In the genomic region with DNA sequence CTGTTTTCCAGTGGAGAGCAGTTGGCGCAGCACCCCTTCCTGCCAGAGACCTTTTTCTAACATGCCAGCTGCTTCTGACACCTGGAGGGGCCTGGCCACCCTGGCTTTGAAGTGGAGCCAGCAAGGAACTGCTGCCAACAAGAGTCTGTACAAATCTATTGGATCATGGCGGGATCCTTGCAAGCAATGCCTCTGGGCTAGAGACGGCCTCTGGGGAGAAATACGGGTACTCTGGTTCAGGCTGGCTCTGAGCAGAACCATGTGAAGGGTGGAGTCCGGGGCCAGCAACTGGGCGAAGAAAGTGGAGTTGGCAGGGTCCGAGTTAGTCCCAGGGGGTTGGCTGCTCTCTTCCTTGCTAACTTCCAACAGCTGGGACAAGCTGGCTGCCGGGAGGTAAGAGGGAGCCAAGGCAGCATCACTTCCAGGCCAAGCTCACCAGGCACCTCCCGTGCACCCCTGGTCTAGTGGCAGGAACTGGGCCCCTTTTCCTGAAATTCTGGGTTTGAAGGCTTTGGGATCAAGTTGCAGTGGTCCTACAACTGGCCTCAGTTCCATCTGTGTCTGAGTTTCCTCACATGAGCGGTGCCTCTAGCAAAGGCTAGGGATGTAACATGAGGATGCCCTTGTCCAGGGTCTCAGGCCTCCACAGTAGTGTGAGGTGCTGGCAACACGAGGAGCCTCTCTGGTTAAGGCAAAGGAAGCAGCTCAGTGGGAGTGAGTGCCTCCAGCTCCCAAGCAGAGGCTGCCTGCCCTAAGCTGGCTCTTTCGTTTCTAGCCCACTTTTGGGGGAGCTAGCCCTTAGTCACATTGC, we compare ENCODE assay signal across 9 mouse cellular contexts. TPM values are rescaled to one million over a fixed set of nuclear protein-coding genes. Genes with fewer than 3 reads are reported as not detected.
A peak's percentile ranks its signal among the peaks of the same experiment; 100 is the strongest.
DNase-seq lines count a peak whose midpoint lies in the region; ATAC-seq and TF ChIP-seq lines count a peak whose summit lies in the region.
"Had no signal": no experiment of that assay in that cellular context is flagged by ENCODE, and none has a peak within 500 bp of the region (broad histone marks: within the 10 kb centered on the region; RNA-seq: fewer than 3 reads in every experiment).

No protein-coding gene starts in this region.

- H3K9me3 ChIP-seq in kidney, embryonic 14.5 days (ENCODE audit: control insufficient read depth, low read length): no peaks in the 10 kb centered on the region
- H3K9me3 ChIP-seq in forebrain, embryonic 15.5 days: no peaks in the 10 kb centered on the region
- no peaks in the 10 kb centered on the region for H3K9me3 ChIP-seq in lung, embryonic 16.5 days (ENCODE audit: control insufficient read depth, low read length)

- no peak for TF ChIP-seq CTCF in kidney, adult 2 months (conservative IDR thresholded peaks at IDR 0.05; ENCODE audit: insufficient read depth, insufficient read length, low read depth, low read length)

- no peak overlapping the region for H3K4me3 ChIP-seq in kidney, adult 2 months (ENCODE audit: insufficient read depth, low read depth, low read length)
- no peak overlapping the region for H3K4me3 ChIP-seq in kidney, embryonic 14.5 days (ENCODE audit: low read length)
- no peak overlapping the region for H3K4me3 ChIP-seq in forebrain, embryonic 15.5 days
- no peak overlapping the region for H3K4me3 ChIP-seq in lung, embryonic 16.5 days (ENCODE audit: low read length)

- H3K27ac ChIP-seq in kidney, adult 2 months (ENCODE audit: insufficient read depth, low read depth, low read length): no peak overlapping the region
- no peak overlapping the region for H3K27ac ChIP-seq in kidney, embryonic 14.5 days (ENCODE audit: low read depth, low read length)
- H3K27ac ChIP-seq in forebrain, embryonic 15.5 days (replicated peaks): peak overlapping the region; percentile 55; the same call in 1 of the 2 replicates
- H3K27ac ChIP-seq in lung, embryonic 16.5 days (ENCODE audit: low read length): peak overlapping the region; percentile 80
- H3K27ac ChIP-seq: liver, embryonic 14.5 days had no signal

- no peak overlapping the region for H3K9ac ChIP-seq in kidney, embryonic 14.5 days (ENCODE audit: low read depth, low read length)
- no peak overlapping the region for H3K9ac ChIP-seq in forebrain, embryonic 15.5 days (replicated peaks)
- 0 out of 2 replicates have a peak overlapping the region, but pooled peaks have one; percentile 19 for H3K9ac ChIP-seq in lung, embryonic 16.5 days (ENCODE audit: low read length)
- H3K9ac ChIP-seq: liver, embryonic 14.5 days had no signal

- no peak for ATAC-seq in kidney, embryonic 14.5 days (ENCODE audit: low FRiP score, low TSS enrichment)
- ATAC-seq in forebrain, embryonic 15.5 days (replicated peaks): peak; percentile 29; the same call in 1 of the 2 replicates
- peak; percentile 72 for ATAC-seq in lung, embryonic 16.5 days (ENCODE audit: low read depth)
- ATAC-seq in monocyte, adult 5-6 weeks (replicated peaks; ENCODE audit: insufficient number of reproducible peaks, low FRiP score, low TSS enrichment, poor library complexity, severe bottlenecking): no peak

- DNase-seq in kidney, adult 2 months: peak; percentile 17
- DNase-seq in adrenal gland, adult 8-10 months: peak; percentile 49
- DNase-seq in thymus, postnatal 36 days: no peak
- no peak for DNase-seq in spleen, postnatal 14 days (ENCODE audit: low spot score in 2 of 2)

- no peaks in the 10 kb centered on the region for H3K36me3 ChIP-seq in kidney, adult 2 months (ENCODE audit: control insufficient read depth, insufficient read depth, low read length)
- no peaks in the 10 kb centered on the region for H3K36me3 ChIP-seq in kidney, embryonic 14.5 days (ENCODE audit: control insufficient read depth, insufficient read depth, low read length)
- H3K36me3 ChIP-seq in forebrain, embryonic 15.5 days: no peaks in the 10 kb centered on the region
- no peaks in the 10 kb centered on the region for H3K36me3 ChIP-seq in lung, embryonic 16.5 days (ENCODE audit: control insufficient read depth, insufficient read depth, low read length)

- no peaks in the 10 kb centered on the region for H3K27me3 ChIP-seq in kidney, adult 2 months (replicated peaks; ENCODE audit: control insufficient read depth, insufficient read depth, low read length)
- H3K27me3 ChIP-seq in kidney, embryonic 14.5 days (ENCODE audit: control insufficient read depth, insufficient read depth, low read length): no peaks in the 10 kb centered on the region
- H3K27me3 ChIP-seq in forebrain, embryonic 15.5 days: no peaks in the 10 kb centered on the region
- H3K27me3 ChIP-seq in lung, embryonic 16.5 days (ENCODE audit: control insufficient read depth, insufficient read depth, low read depth, low read length): no peaks in the 10 kb centered on the region

- H3K4me2 ChIP-seq in kidney, embryonic 14.5 days (replicated peaks; ENCODE audit: low read depth, low read length): no peak overlapping the region
- H3K4me2 ChIP-seq in forebrain, embryonic 15.5 days (replicated peaks): no peak overlapping the region
- no peak overlapping the region for H3K4me2 ChIP-seq in lung, embryonic 16.5 days (ENCODE audit: low read depth, low read length)

- no peak for TF ChIP-seq POLR2A in kidney, adult 2 months (IDR thresholded peaks at IDR 0.05; ENCODE audit: low read depth, low read length)

- WGBS in kidney, adult 2 months: 57% methylated on average over 12 of the region's 12 CpGs
- 63% methylated on average over 12 of the region's 12 CpGs for WGBS in kidney, embryonic 14.5 days
- WGBS in forebrain, embryonic 15.5 days: 56% methylated on average over 12 of the region's 12 CpGs
- WGBS in lung, embryonic 16.5 days: 49% methylated on average over 12 of the region's 12 CpGs

- H3K4me1 ChIP-seq in kidney, adult 2 months (ENCODE audit: control insufficient read depth, insufficient read depth, low read length): no peaks in the 10 kb centered on the region
- no peaks in the 10 kb centered on the region for H3K4me1 ChIP-seq in kidney, embryonic 14.5 days (ENCODE audit: control insufficient read depth, insufficient read depth, low read length)
- H3K4me1 ChIP-seq in forebrain, embryonic 15.5 days: peaks cover 11% of the 10 kb centered on the region
- H3K4me1 ChIP-seq in lung, embryonic 16.5 days (replicated peaks; ENCODE audit: control insufficient read depth, insufficient read depth, low read length): peaks cover 13% of the 10 kb centered on the region

RNA-seq across cellular contexts. Expression of a gene that starts 26.6 kb away (rescaled TPM):
- polyA plus RNA-seq in kidney, adult 2 months (2012; rRNA removed): 32.7 and 38.4 TPM in 2 replicates
- polyA plus RNA-seq in kidney, embryonic 14.5 days (2014; fragmentation: Nextera tagmentation; extraction: Ambion mirVana): 58.6 and 81.6 TPM in 2 replicates
- 100 to 1,000 TPM in 3 of 4 experiments, 10 to 100 TPM in 1; 99.8 to 126 (median 112) TPM for total RNA-seq in adrenal gland, adult 8-10 months (2022)
- polyA plus RNA-seq in forebrain, embryonic 15.5 days (2015; fragmentation: Nextera tagmentation; extraction: Ambion mirVana): 78.0 and 79.0 TPM in 2 replicates
- polyA plus RNA-seq in lung, embryonic 16.5 days (2015; fragmentation: Nextera tagmentation; extraction: Ambion mirVana): 86.0 and 89.8 TPM in 2 replicates
- total RNA-seq in monocyte, adult 5-6 weeks (2017): 34.0 to 45.8 TPM (median 35.3 TPM) in 3 replicates

RNA-seq across cellular contexts. Expression of a gene that starts 35.6 kb away (rescaled TPM):
- 30.2 and 33.3 TPM in 2 replicates for polyA plus RNA-seq in kidney, adult 2 months (2012; rRNA removed)
- 24.3 and 32.8 TPM in 2 replicates for polyA plus RNA-seq in kidney, embryonic 14.5 days (2014; fragmentation: Nextera tagmentation; extraction: Ambion mirVana)
- total RNA-seq in adrenal gland, adult 8-10 months (2022): 100 to 1,000 TPM in 2 of 4 experiments, 10 to 100 TPM in 2; 68.6 to 220 (median 125) TPM
- polyA plus RNA-seq in forebrain, embryonic 15.5 days (2015; fragmentation: Nextera tagmentation; extraction: Ambion mirVana): 19.8 and 22.9 TPM in 2 replicates
- 52.8 and 57.4 TPM in 2 replicates for polyA plus RNA-seq in lung, embryonic 16.5 days (2015; fragmentation: Nextera tagmentation; extraction: Ambion mirVana)
- total RNA-seq in monocyte, adult 5-6 weeks (2017): 0.53 TPM in 1 of 3 replicates, not detected in the others

RNA-seq across cellular contexts. Expression of a gene that starts 54.6 kb away (rescaled TPM):
- 11.5 and 11.7 TPM in 2 replicates for polyA plus RNA-seq in kidney, adult 2 months (2012; rRNA removed)
- 14.8 and 15.0 TPM in 2 replicates for polyA plus RNA-seq in kidney, embryonic 14.5 days (2014; fragmentation: Nextera tagmentation; extraction: Ambion mirVana)
- total RNA-seq in adrenal gland, adult 8-10 months (2022): 10 to 100 TPM in 3 of 4 experiments, 1 to 10 TPM in 1; 8.4 to 22.9 (median 17.1) TPM
- 12.7 and 14.5 TPM in 2 replicates for polyA plus RNA-seq in forebrain, embryonic 15.5 days (2015; fragmentation: Nextera tagmentation; extraction: Ambion mirVana)
- polyA plus RNA-seq in lung, embryonic 16.5 days (2015; fragmentation: Nextera tagmentation; extraction: Ambion mirVana): 22.0 and 22.1 TPM in 2 replicates
- 8.5 to 15.4 TPM (median 8.8 TPM) in 3 replicates for total RNA-seq in monocyte, adult 5-6 weeks (2017)

Comparison
In these comparisons a context has a peak if more than half of its experiments do, and no peak if none do; other contexts are left out.
1. DNase-seq: peak in kidney, adult 2 months (single experiment) and adrenal gland, adult 8-10 months (single experiment); none in thymus, postnatal 36 days (0 of 2) and spleen, postnatal 14 days (0 of 2).
2. H3K27ac ChIP-seq: peak in forebrain, embryonic 15.5 days (single experiment) and lung, embryonic 16.5 days (single experiment); none in kidney, adult 2 months (single experiment) and kidney, embryonic 14.5 days (single experiment).
3. ATAC-seq: peak in forebrain, embryonic 15.5 days (single experiment) and lung, embryonic 16.5 days (single experiment); none in kidney, embryonic 14.5 days (single experiment) and monocyte, adult 5-6 weeks (single experiment).